8 mouse cellular contexts compared by ENCODE assay signal in the genomic region with DNA sequence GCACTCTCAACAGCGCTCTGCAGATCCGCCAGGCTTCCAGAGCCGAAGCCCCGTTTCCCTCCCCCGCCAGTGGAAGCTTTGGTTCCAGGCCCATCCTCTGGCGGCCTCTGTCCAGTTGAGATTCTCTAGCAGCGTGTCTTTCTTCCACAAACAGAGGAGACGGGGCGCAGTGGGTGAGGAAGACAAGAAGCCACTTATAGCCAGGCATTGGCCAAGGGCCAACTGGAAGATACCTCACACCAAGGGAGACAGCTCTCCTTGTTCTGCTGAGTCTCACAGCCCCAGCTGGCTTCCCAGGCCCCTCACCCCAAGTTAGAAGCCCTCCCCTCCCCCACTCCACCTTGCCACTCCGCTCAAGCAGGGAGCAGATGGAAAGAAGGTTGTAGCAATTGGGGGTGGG. TPM values are rescaled to one million over a fixed set of nuclear protein-coding genes. Genes with fewer than 3 reads are reported as not detected.
DNase-seq lines count a peak whose midpoint lies in the region; ATAC-seq and TF ChIP-seq lines count a peak whose summit lies in the region.

No protein-coding gene starts in this region.

- TF ChIP-seq CTCF in lung, adult 2 months (IDR thresholded peaks at IDR 0.05; ENCODE audit: insufficient read depth, low read length) = no peak
- TF ChIP-seq CTCF in stomach, postnatal 0 days (IDR thresholded peaks at IDR 0.05; ENCODE audit: low read depth) = no peak

- H3K9ac ChIP-seq in lung, embryonic 15.5 days = no peak overlapping the region
- no peak overlapping the region for H3K9ac ChIP-seq in limb, embryonic 13.5 days
- H3K9ac ChIP-seq in stomach, postnatal 0 days (ENCODE audit: low read length) = no peak overlapping the region

- no peak overlapping the region for H3K4me2 ChIP-seq in lung, embryonic 15.5 days
- H3K4me2 ChIP-seq in limb, embryonic 13.5 days (replicated peaks) = peak overlapping the region; percentile 64
- H3K4me2 ChIP-seq in stomach, postnatal 0 days (replicated peaks; ENCODE audit: low read depth) = no peak overlapping the region; the same call in 1 of the 2 replicates

- H3K27ac ChIP-seq in lung, embryonic 15.5 days = no peak overlapping the region
- H3K27ac ChIP-seq in limb, embryonic 13.5 days = no peak overlapping the region
- H3K27ac ChIP-seq in stomach, postnatal 0 days (replicated peaks) = no peak overlapping the region

- H3K9me3 ChIP-seq in lung, embryonic 15.5 days = no peaks in the 10 kb centered on the region
- H3K9me3 ChIP-seq in limb, embryonic 13.5 days = no peaks in the 10 kb centered on the region
- H3K9me3 ChIP-seq in stomach, postnatal 0 days (ENCODE audit: control insufficient read depth, low read length) = no peaks in the 10 kb centered on the region

- no peak for TF ChIP-seq POLR2A in lung, adult 2 months (IDR thresholded peaks at IDR 0.05; ENCODE audit: borderline replicate concordance, extremely low read depth, low read depth, low read length)

- WGBS in lung, embryonic 15.5 days = 5% methylated on average over 10 of the region's 10 CpGs
- 7% methylated on average over 10 of the region's 10 CpGs for WGBS in lung, adult 2 months
- 11% methylated on average over 10 of the region's 10 CpGs for WGBS in limb, embryonic 13.5 days
- WGBS in stomach, postnatal 0 days = 6% methylated on average over 10 of the region's 10 CpGs

- no peak for TF ChIP-seq EP300 in stomach, postnatal 0 days (optimal IDR thresholded peaks at IDR 0.05)

- H3K4me3 ChIP-seq in lung, embryonic 15.5 days = no peak overlapping the region
- no peak overlapping the region for H3K4me3 ChIP-seq in lung, adult 2 months (replicated peaks; ENCODE audit: extremely low read depth, low read depth, low read length)
- H3K4me3 ChIP-seq in limb, embryonic 13.5 days = peak overlapping the region; percentile 40; the same call in 1 of the 2 replicates
- H3K4me3 ChIP-seq in stomach, postnatal 0 days (ENCODE audit: low read depth, low read length) = no peak overlapping the region

- no peak for DNase-seq in lung, adult 2 months
- peak; percentile 41 to 63 for DNase-seq in frontal cortex, postnatal 25 days (ENCODE audit: low spot score in 2 of 2)
- DNase-seq in stomach, postnatal 0 days (ENCODE audit: low spot score) = peak; percentile 18
- DNase-seq in thymus, postnatal 10 days (ENCODE audit: low spot score in 2 of 2) = no peak
- DNase-seq in adrenal gland, adult (ENCODE audit: inconsistent age in 2 of 2, low spot score in 1 of 2) = no peak

- H3K36me3 ChIP-seq in lung, embryonic 15.5 days = no peaks in the 10 kb centered on the region
- no peaks in the 10 kb centered on the region for H3K36me3 ChIP-seq in limb, embryonic 13.5 days
- no peaks in the 10 kb centered on the region for H3K36me3 ChIP-seq in stomach, postnatal 0 days (ENCODE audit: control insufficient read depth, insufficient read depth, low read length)

- 0 out of 2 replicates have a peak, but pooled peaks have one; percentile 17 for ATAC-seq in lung, embryonic 15.5 days (ENCODE audit: borderline replicate concordance, extremely low read depth, low FRiP score, low TSS enrichment)
- ATAC-seq in limb, embryonic 13.5 days (ENCODE audit: low FRiP score, low read depth) = no peak
- 0 out of 2 replicates have a peak, but pooled peaks have one; percentile 19 for ATAC-seq in stomach, postnatal 0 days (ENCODE audit: low FRiP score, low TSS enrichment)
- no peak for ATAC-seq in CD4-positive, CD25-positive, alpha-beta regulatory T cell, adult 4 months

- peaks cover 19% of the 10 kb centered on the region for H3K4me1 ChIP-seq in lung, embryonic 15.5 days
- no peaks in the 10 kb centered on the region for H3K4me1 ChIP-seq in lung, adult 2 months (ENCODE audit: control insufficient read depth, insufficient read depth, low read length)
- peaks cover 22% of the 10 kb centered on the region for H3K4me1 ChIP-seq in limb, embryonic 13.5 days
- no peaks in the 10 kb centered on the region for H3K4me1 ChIP-seq in stomach, postnatal 0 days (replicated peaks; ENCODE audit: control insufficient read depth, insufficient read depth)

- H3K27me3 ChIP-seq in lung, embryonic 15.5 days = peaks cover 61% of the 10 kb centered on the region
- peaks cover 100% of the 10 kb centered on the region for H3K27me3 ChIP-seq in limb, embryonic 13.5 days
- H3K27me3 ChIP-seq in stomach, postnatal 0 days (ENCODE audit: control insufficient read depth, insufficient read depth, low read length) = peaks cover 7% of the 10 kb centered on the region; the same call in 1 of the 2 replicates

RNA-seq across cellular contexts. Expression of gene Sez6l, which starts 0.8 kb away (rescaled TPM):
- polyA plus RNA-seq in lung, embryonic 15.5 days (2015; fragmentation: Nextera tagmentation; extraction: Ambion mirVana) = 0.21 and 0.37 TPM in 2 replicates
- 0.12 and 0.38 TPM in 2 replicates for polyA plus RNA-seq in lung, adult 2 months (2012; rRNA removed)
- 0.25 and 0.40 TPM in 2 replicates for polyA plus RNA-seq in limb, embryonic 13.5 days (2015; fragmentation: Nextera tagmentation; extraction: Ambion mirVana)
- polyA plus RNA-seq in stomach, postnatal 0 days (2015; fragmentation: Nextera tagmentation; extraction: Ambion mirVana) = 0.42 and 0.47 TPM in 2 replicates
- not detected for polyA plus RNA-seq in CD4-positive, CD25-positive, alpha-beta regulatory T cell, adult 4 months (2017; shearing (Covaris generic))

Comparison
In these comparisons a context has a peak if more than half of its experiments do, and no peak if none do; other contexts are left out.
1. ATAC-seq: peak in lung, embryonic 15.5 days (single experiment) and stomach, postnatal 0 days (single experiment); none in limb, embryonic 13.5 days (single experiment) and CD4-positive, CD25-positive, alpha-beta regulatory T cell, adult 4 months (single experiment).
2. DNase-seq: peak in frontal cortex, postnatal 25 days (2 of 2) and stomach, postnatal 0 days (single experiment); none in lung, adult 2 months (single experiment), thymus, postnatal 10 days (0 of 2) and adrenal gland, adult (0 of 2).